Mouse (Mus musculus): Measurements from ENCODE around the gene St5. TPM values are rescaled to one million over a fixed set of nuclear protein-coding genes. Genes with fewer than 3 reads are reported as not detected.

Gene St5
- polyA plus RNA-seq, 1 experiment from 2014 or later, result 19.7 TPM

DNA sequence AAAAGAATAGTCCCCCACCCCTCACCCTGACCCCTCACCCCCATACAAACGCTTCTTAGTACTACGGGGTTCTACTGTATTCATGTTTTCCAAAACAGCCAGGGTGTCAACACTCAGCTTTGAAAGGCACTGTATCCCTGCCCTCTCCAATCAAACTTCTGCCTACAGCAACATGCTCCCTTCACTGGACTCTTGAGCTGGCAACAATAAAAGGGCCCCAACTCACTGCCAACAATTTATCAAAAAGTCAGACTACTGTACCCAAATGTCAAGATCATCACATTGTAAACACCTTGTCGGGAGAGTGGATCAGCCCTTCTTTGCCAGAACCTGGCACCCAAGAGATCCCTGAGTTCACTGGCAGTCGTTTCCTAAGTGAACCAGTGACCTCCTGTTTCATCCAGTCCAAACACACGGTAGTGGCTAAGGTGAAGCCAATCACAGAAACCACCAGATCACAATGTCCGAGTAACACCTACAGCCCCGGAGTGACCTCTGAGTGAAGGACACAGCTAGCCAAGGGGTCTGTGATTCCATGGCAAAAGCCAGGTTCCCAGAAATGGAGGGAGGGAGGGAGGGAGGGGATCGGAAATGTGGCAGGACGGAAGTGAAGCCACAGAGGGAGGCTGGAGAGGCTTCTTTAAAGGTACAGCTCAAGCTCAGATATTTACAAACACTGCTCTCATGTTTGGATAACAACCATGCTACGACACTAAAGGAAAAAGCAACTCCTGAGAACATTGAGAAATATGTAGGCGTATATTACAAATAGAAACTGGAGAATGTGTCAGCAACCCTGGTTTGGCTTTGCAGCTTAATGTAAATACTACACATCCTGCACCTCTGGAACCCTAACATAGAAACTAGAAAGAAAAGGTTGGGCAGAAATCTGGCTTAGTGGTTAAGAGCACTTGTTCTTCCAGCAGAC lies 136.3 kb downstream of the St5 start:
- 83% methylated on average over 11 of the region's 11 CpGs for WGBS
- Histone ChIP-seq H3K27me3 (replicated peaks) (no peaks in the 10 kb centered on the region), H3K4me3 (no peak overlapping the region), H3K4me1 (no peaks in the 10 kb centered on the region), H3K9ac (no peak overlapping the region), H3K4me2 (no peak overlapping the region), H3K36me3 (replicated peaks) (no peaks in the 10 kb centered on the region), H3K27ac (no peak overlapping the region), H3K9me3 (no peaks in the 10 kb centered on the region)
- no peak for ATAC-seq (replicated peaks)

DNA sequence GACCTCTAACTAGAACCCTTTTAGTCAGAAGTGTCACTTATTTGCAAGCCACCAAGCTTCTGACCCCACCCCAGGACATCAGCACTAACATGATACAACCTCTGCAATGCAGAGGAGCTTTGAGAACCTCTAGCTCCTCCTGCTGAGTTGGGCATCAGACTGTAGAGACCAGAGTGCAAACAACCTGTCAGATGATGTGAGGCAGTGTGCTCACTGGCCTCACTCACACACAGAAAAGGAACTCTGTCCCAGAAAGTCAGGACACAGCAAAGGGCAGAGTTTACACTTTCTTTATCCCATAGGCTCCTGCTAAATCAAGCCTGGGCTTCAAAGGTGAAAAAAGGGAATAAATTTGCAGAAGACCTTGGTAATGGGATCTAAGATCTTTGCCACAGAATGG lies 137.1 kb downstream of the St5 start:
- Histone ChIP-seq H3K4me3 (no peak overlapping the region), H3K27ac (no peak overlapping the region), H3K9ac (no peak overlapping the region), H3K36me3 (replicated peaks) (no peaks in the 10 kb centered on the region), H3K4me2 (no peak overlapping the region), H3K27me3 (replicated peaks) (no peaks in the 10 kb centered on the region), H3K4me1 (no peaks in the 10 kb centered on the region), H3K9me3 (no peaks in the 10 kb centered on the region)
- no peak for ATAC-seq (replicated peaks)

DNA sequence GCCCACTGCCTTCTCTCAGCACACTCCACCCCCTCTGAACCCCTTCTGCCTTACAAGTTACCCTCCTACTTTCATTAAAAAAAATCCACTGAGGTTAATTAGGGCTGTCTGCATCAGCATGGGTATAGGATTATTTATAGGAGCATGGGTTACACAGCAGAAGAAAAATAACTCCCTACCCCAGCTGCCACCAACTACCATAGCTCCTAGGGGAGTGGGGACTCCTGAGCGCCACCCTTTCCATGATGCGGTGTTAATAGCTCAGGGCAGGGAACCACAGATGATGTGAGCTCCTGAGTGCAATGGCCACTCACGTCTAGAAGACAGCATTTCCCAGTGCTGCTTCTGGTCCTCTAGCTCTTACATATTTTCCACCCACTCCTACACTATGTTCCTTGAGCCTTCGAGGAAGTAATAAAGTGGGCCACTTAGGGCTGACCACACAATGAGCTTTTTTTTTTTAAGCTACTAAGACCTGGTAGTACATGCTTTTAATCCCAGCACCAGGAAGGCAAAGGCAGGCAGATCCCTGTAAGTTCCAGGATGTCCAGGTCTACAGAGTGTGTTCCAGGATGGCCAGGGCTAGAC lies 139.5 kb downstream of the St5 start:
- no peaks in the 10 kb centered on the region for H3K4me1 ChIP-seq
- WGBS, result 84% methylated on average over 4 of the region's 4 CpGs
- no peak overlapping the region for H3K27ac ChIP-seq

DNA sequence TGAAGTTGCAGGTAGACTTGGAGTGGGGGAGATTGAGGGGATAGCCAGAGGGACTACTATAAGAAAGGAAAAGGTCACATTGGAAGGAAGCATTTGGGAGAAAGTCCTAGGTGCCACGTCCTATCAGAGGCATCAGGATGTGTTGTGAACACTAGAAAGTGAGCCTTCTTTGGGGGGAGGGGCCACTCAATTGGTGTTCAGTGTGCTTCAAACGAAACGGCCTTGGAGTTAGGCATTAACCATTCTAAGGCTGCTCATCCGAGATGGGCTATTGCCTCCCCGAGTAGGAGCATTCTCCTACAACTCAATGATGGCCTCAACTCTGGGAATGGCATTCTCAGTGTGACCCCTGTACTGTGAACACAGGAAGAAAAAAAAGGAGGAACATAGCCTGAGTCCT lies 140.7 kb downstream of the St5 start:
- Histone ChIP-seq H3K4me2 (no peak overlapping the region), H3K27ac (no peak overlapping the region)
- WGBS, result 77% methylated on average over 5 of the region's 5 CpGs

More for the DNA sequence above, 139.5 kb downstream of the St5 start:
- Histone ChIP-seq H3K36me3 (replicated peaks) (no peaks in the 10 kb centered on the region), H3K4me3 (no peak overlapping the region), H3K27me3 (replicated peaks) (no peaks in the 10 kb centered on the region), H3K9ac (no peak overlapping the region), H3K4me2 (no peak overlapping the region), H3K9me3 (no peaks in the 10 kb centered on the region)
- no peak for ATAC-seq (replicated peaks)

DNA sequence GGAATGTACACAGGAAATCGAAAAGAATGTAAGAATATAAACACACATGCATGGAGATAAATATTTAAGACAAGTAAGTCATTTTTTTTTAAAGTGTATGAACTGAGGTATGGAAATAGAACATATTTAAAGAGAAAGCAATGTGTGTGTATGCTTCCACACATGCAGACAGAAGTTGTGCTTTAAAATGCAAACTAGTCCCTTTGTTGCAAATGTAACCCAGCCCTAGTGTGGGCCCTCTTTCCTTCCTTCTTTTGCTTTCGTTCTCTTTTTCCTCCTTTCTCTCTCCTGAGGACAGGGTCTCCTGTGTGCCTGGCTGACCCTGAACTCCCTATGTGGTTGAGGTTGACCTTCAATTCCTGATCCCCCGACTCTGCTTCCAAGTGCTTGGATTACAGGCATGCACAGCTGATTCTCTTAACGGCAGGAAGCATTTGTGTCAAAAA lies 141.2 kb downstream of the St5 start:
- WGBS, result 59% methylated on average over 4 of the region's 4 CpGs
- Histone ChIP-seq H3K9me3 (no peaks in the 10 kb centered on the region), H3K9ac (no peak overlapping the region), H3K27me3 (replicated peaks) (no peaks in the 10 kb centered on the region), H3K4me1 (no peaks in the 10 kb centered on the region), H3K27ac (no peak overlapping the region), H3K4me3 (no peak overlapping the region), H3K36me3 (replicated peaks) (no peaks in the 10 kb centered on the region), H3K4me2 (no peak overlapping the region)
- ATAC-seq (replicated peaks), result no peak

More for the DNA sequence above, 140.7 kb downstream of the St5 start:
- Histone ChIP-seq H3K9me3 (no peaks in the 10 kb centered on the region), H3K4me1 (no peaks in the 10 kb centered on the region), H3K9ac (no peak overlapping the region), H3K4me3 (no peak overlapping the region), H3K36me3 (replicated peaks) (no peaks in the 10 kb centered on the region), H3K27me3 (replicated peaks) (no peaks in the 10 kb centered on the region)
- ATAC-seq (replicated peaks), result no peak

DNA sequence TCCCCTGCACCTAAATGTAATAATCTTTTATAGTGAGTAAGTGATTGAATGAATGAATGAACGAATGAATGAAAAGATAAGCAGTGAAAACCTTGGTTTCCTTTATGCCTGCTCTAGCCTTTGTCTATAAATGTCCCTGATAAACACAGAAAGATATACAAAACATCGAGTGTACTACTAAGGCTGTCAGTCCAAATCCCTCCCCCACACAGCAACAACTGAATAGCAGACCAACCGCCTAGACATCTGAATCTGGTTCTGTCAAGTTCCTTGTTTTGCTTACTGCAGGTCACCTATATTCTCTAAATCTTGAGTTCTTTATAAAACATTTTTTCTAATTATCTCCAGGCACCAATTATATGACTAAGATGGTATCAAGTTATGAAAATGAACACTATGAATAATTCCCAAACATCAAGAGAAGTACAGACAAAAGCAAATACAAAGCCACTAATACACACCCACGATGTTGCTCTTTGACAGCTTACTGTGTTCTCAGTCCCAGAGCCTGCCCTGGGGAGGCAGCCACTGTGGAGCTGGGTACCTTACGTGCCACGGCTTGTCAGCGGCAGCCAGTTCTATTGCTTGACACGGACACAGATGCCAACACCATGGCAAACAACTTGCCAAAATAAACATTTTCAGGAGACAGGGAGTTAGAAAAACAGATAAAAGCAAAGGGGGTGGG lies 141.8 kb downstream of the St5 start:
- Histone ChIP-seq H3K9me3 (no peaks in the 10 kb centered on the region), H3K4me3 (no peak overlapping the region), H3K27me3 (replicated peaks) (no peaks in the 10 kb centered on the region), H3K4me2 (no peak overlapping the region), H3K9ac (no peak overlapping the region), H3K27ac (no peak overlapping the region), H3K4me1 (no peaks in the 10 kb centered on the region), H3K36me3 (replicated peaks) (no peaks in the 10 kb centered on the region)
- ATAC-seq (replicated peaks), result no peak
- 60% methylated on average over 8 of the region's 8 CpGs for WGBS

DNA sequence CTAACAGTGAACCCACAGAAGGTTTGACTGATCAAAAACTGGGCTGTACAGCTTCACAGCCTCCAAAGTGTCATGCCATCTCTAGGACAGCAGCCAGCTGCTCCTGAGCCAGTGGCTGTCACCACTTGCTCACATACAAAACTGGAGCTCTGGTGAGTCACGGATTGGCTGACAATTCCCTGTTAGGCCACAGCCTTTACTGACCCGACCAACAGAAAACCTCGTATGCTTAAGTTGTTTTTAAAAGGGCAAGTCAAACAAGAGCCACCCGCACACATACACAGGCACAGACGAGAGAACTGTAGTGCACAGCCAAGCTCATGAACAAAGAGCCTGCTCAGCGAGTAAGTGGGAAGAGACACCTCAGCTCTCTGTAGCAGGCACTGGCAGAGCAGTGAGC lies 143.9 kb downstream of the St5 start:
- ATAC-seq (replicated peaks), result no peak
- no peaks in the 10 kb centered on the region for H3K27me3 ChIP-seq (replicated peaks)
- no peaks in the 10 kb centered on the region for H3K9me3 ChIP-seq
- H3K27ac ChIP-seq, result no peak overlapping the region
- WGBS, result 49% methylated on average over 6 of the region's 6 CpGs
- H3K36me3 ChIP-seq (replicated peaks), result no peaks in the 10 kb centered on the region
- H3K4me2 ChIP-seq, result no peak overlapping the region
- H3K4me1 ChIP-seq, result no peaks in the 10 kb centered on the region
- no peak overlapping the region for H3K9ac ChIP-seq
- no peak overlapping the region for H3K4me3 ChIP-seq

DNA sequence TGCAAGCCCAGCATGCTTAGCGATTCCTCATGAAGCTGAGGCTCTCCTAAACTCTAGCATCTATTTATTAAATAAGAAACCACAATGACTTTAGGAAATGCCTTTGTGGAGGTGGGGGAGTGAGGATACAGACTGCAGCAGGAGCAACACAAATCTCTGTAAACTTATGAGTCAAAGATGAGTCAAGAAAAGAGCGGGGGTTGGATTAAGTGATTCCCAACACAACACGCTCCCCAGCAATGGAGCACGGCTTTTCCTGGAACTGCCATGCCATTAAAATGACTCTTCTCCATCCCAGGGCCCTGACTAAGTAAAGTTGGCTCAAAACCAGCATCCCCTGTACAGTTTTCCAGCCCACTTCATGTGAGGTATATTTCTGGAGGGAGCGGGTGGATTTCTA lies 156.7 kb downstream of the St5 start:
- Histone ChIP-seq H3K9me3 (no peaks in the 10 kb centered on the region), H3K36me3 (replicated peaks) (no peaks in the 10 kb centered on the region), H3K4me3 (no peak overlapping the region), H3K4me1 (0 out of 2 replicates have a peak, but pooled peaks cover 2% of the 10 kb centered on the region), H3K4me2 (no peak overlapping the region), H3K27me3 (replicated peaks) (no peaks in the 10 kb centered on the region), H3K27ac (no peak overlapping the region), H3K9ac (no peak overlapping the region)
- ATAC-seq (replicated peaks), result no peak
- WGBS, result 96% methylated on average over 5 of the region's 5 CpGs

DNA sequence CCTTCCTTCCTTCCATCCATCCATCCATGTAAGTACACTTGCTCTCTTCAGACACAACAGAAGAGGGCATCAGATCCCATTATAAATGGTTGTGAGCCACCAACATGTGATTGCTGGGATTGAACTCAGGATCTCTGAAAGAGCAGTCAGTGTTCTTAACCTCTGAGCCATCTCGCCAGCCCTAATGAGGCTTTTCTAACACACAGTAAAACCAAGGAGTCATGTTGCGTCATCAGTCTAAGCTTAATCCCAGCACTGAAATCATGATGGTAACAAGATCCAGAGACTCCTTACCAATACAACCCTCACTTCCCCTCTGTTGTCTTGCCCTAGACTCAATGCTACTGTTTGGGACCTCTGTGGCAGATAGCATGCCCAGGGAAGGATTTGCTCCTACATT lies 157.2 kb downstream of the St5 start:
- Histone ChIP-seq H3K4me3 (no peak overlapping the region), H3K4me1 (0 out of 2 replicates have a peak, but pooled peaks cover 2% of the 10 kb centered on the region), H3K9me3 (no peaks in the 10 kb centered on the region), H3K4me2 (no peak overlapping the region), H3K27ac (no peak overlapping the region), H3K27me3 (replicated peaks) (no peaks in the 10 kb centered on the region), H3K9ac (no peak overlapping the region), H3K36me3 (replicated peaks) (no peaks in the 10 kb centered on the region)
- ATAC-seq (replicated peaks), result no peak
- 81% methylated on average over 2 of the region's 2 CpGs for whole genome bisulfite sequencing

DNA sequence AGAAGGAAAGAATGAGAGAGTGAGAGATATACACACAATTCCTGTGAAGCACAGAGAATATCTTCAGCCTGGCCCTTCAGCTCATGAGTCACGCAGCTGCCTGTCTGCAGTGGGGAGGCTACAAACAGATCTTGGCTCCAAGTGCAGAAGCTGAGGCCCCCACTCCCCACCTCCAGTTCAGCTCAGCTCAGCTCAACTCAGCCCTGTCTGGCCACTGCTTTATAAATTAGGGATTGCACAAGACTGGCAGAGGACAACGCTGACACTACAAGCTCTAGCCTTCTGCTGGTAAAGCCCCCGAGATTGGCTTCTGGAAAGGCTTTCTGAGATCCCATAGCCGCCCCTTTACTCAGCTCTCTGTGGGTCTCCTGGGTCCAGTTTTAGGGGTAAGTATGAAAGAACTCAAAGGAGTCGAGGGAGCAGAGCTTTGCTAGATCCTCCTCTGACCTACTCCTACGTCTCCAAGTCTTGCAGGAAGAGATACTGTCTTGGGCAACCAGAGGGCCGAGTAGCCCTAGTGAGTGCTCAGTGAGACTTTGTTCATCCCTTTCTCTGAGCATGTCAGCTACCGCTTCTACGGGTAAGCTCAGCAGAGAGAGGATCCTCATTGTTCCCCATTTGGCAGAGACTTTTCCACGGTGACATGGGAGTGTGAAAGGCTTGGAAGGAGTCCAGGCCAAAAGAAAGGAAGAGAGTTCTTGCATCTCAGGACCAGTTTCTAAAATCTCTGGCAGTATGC lies 158.0 kb downstream of the St5 start:
- H3K4me3 ChIP-seq, result no peak overlapping the region
- no peaks in the 10 kb centered on the region for H3K36me3 ChIP-seq (replicated peaks)
- H3K27ac ChIP-seq, result no peak overlapping the region
- no peaks in the 10 kb centered on the region for H3K27me3 ChIP-seq (replicated peaks)
- 75% methylated on average over 10 of the region's 10 CpGs for WGBS
- H3K9ac ChIP-seq, result no peak overlapping the region
- H3K4me2 ChIP-seq, result no peak overlapping the region
- H3K9me3 ChIP-seq, result no peaks in the 10 kb centered on the region
- 0 out of 2 replicates have a peak, but pooled peaks cover 2% of the 10 kb centered on the region for H3K4me1 ChIP-seq
- ATAC-seq (replicated peaks), result no peak

DNA sequence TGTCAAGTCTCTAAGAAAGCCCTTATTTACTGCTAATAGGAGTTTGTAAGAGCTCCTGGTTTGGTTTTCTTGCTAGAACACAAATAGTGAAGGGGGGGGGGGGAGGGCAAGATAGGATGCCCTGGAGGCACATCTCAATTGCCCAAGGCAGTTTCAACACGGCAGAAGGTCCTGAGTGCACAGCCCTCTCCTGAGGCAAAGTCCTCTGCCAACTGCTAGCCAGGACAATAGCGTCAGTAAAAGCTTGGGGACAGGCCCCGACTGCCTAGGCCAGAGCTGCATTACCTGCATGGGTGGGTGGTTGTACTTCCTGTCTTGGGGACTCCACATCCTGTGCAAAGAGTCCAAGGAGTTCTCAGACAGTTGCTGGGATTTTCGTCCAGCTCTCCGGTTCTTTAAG lies 158.6 kb downstream of the St5 start:
- Histone ChIP-seq H3K9me3 (no peaks in the 10 kb centered on the region), H3K4me3 (no peak overlapping the region), H3K9ac (no peak overlapping the region), H3K27me3 (replicated peaks) (no peaks in the 10 kb centered on the region), H3K4me2 (no peak overlapping the region), H3K36me3 (replicated peaks) (no peaks in the 10 kb centered on the region), H3K27ac (no peak overlapping the region), H3K4me1 (0 out of 2 replicates have a peak, but pooled peaks cover 2% of the 10 kb centered on the region)
- no peak for ATAC-seq (replicated peaks)
- 83% methylated on average over 5 of the region's 5 CpGs for WGBS

DNA sequence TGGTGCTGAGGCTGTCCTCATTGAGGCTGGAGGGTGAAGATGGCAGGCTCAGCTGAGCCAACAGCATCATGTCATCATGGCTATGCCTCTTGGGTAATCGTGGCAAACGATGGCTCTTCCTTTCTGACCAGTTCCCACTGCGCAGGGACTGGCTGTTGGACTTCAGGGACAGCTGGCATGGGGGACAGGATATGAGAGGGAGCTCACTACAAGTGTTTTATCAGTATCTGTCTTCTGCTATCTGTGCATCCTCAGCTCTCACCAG lies 161.1 kb downstream of the St5 start:
- H3K4me3 ChIP-seq, result no peak overlapping the region
- no peaks in the 10 kb centered on the region for H3K36me3 ChIP-seq (replicated peaks)
- H3K27me3 ChIP-seq (replicated peaks), result no peaks in the 10 kb centered on the region
- no peak overlapping the region for H3K27ac ChIP-seq
- H3K9me3 ChIP-seq, result no peaks in the 10 kb centered on the region
- no peak for ATAC-seq (replicated peaks)
- H3K4me1 ChIP-seq, result 0 out of 2 replicates have a peak, but pooled peaks cover 2% of the 10 kb centered on the region
- H3K9ac ChIP-seq, result no peak overlapping the region
- WGBS, result 94% methylated on average over 3 of the region's 3 CpGs
- no peak overlapping the region for H3K4me2 ChIP-seq
